Mouse (Mus musculus) heart, embryonic 12.5 days (tissue): ENCODE measurements around the gene Shmt1. TPM values are rescaled to one million over a fixed set of nuclear protein-coding genes. Genes with fewer than 3 reads are reported as not detected.
"Not testable (repeated sequence)": the region's sequence is repeated elsewhere in the genome, so short reads cannot be mapped to it uniquely, and the experiment has no call there.

Experiments used
- ATAC-seq: fragments of 200-750 bp; cut with Nextera tagmentation; 2 replicates; pipeline ENCODE4 v1.8.0; 2017; ENCODE audit warnings: moderate TSS enrichment, moderate library complexity; ENCODE audit not compliant: insufficient number of reproducible peaks, low FRiP score
- H3K27ac ChIP-seq: fragments of 300-500 bp; sonication (generic); 2 replicates; pipeline ENCODE4 v1.5.1; 2016; ENCODE audit warnings: mild to moderate bottlenecking, moderate library complexity; ENCODE audit not compliant: poor library complexity, severe bottlenecking
- H3K27me3 ChIP-seq: fragments of 300-500 bp; sonication (generic); replicated peaks from 2 replicates; pipeline ENCODE4 v1.6.1; 2016; ENCODE audit warnings: mild to moderate bottlenecking, moderate library complexity
- H3K36me3 ChIP-seq: fragments of 300-500 bp; sonication (generic); 2 replicates; pipeline ENCODE4 v1.6.1; 2016; ENCODE audit warnings: mild to moderate bottlenecking, moderate library complexity
- H3K4me1 ChIP-seq: fragments of 300-500 bp; sonication (generic); replicated peaks from 2 replicates; pipeline ENCODE4 v1.6.1; 2016; ENCODE audit warnings: mild to moderate bottlenecking
- H3K4me2 ChIP-seq: fragments of 300-500 bp; sonication (generic); 2 replicates; pipeline ENCODE4 v1.6.1; 2016; ENCODE audit warnings: mild to moderate bottlenecking, moderate library complexity
- H3K4me3 ChIP-seq: fragments of 300-500 bp; sonication (generic); 2 replicates; pipeline ENCODE4 v1.5.1; 2016; ENCODE audit warnings: mild to moderate bottlenecking
- H3K9ac ChIP-seq: fragments of 300-500 bp; sonication (generic); 2 replicates; pipeline ENCODE4 v1.6.1; 2016; ENCODE audit warnings: mild to moderate bottlenecking, moderate library complexity
- H3K9me3 ChIP-seq: fragments of 300-500 bp; sonication (generic); replicated peaks from 2 replicates; pipeline ENCODE4 v1.6.1; 2016; ENCODE audit warnings: mild to moderate bottlenecking, moderate library complexity
- WGBS: fragments of 180-500 bp; shearing (Covaris S2); methylation state at CpG from one replicate; pipeline ENCODE4 v1.1.7; 2016; 5-methylcytosine and 5-hydroxymethylcytosine counted together
- polyA plus RNA-seq: library from polyadenylated mRNA; unstranded; fragments of >200 nt; fragmentation: Nextera tagmentation; extraction: Ambion mirVana; gene quantifications from 2 replicates; pipeline ENCODE4 v1.2.1, GENCODE M21; 2016

Gene Shmt1
- polyA plus RNA-seq, result 34.5 and 38.6 TPM in 2 replicates

GRCm38 (mm10) chr11:60811618-60812017 is at the start of gene Shmt1:
Shmt1 (minus strand) TSS chr11:60811718.
- 17% methylated on average over 6 of the region's 6 CpGs for WGBS
- H3K4me2 ChIP-seq, result peak within 1 kb of the TSS; percentile 74
- ATAC-seq, H3K9me3 ChIP-seq, H3K36me3 ChIP-seq, H3K27ac ChIP-seq, H3K27me3 ChIP-seq: not testable (repeated sequence)
- H3K4me3 ChIP-seq, result peak within 1 kb of the TSS; percentile 49
- H3K4me1 ChIP-seq, result peaks cover 29% of the 10 kb centered on the region
- H3K9ac ChIP-seq, result peak within 1 kb of the TSS; percentile 47

GRCm38 (mm10) chr11:60856587-60856986 is 45.1 kb upstream of the Shmt1 start:
- peaks cover 84% of the 10 kb centered on the region for H3K36me3 ChIP-seq
- H3K4me2 ChIP-seq, result no peak overlapping the region
- H3K4me1 ChIP-seq, result peaks cover under 1% of the 10 kb centered on the region; the same call in 1 of the 2 replicates
- no peak overlapping the region for H3K27ac ChIP-seq
- ATAC-seq, result no peak
- WGBS, result 60% methylated on average over 3 of the region's 3 CpGs
- H3K9ac ChIP-seq, result no peak overlapping the region
- H3K4me3 ChIP-seq, result no peak overlapping the region
- no peaks in the 10 kb centered on the region for H3K9me3 ChIP-seq
- no peaks in the 10 kb centered on the region for H3K27me3 ChIP-seq

DNA sequence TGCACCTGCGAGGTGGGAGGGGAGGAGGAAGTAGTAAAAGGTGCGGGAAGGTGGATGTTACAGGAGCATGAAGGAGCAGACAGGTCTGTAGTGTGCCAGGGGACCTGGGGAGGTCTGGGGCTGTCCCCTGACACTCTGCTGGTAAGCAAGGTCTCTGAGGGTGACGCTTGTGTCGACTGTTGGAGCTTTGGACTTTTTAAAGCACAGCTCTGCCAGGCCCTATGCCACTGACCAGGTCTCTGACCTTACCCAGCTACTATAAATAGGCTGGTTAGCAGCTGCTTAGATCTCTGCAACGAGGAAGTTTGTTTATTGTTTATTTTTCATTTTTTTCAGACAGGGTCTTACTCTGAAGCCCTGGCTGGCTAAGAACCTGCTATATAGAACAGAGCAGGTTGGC is 33.9 kb upstream of the Shmt1 start:
- WGBS, result 76% methylated on average over 5 of the region's 5 CpGs
- Histone ChIP-seq H3K9me3 (no peaks in the 10 kb centered on the region), H3K27ac (no peak overlapping the region), H3K4me2 (no peak overlapping the region), H3K4me3 (no peak overlapping the region), H3K36me3 (peaks cover 40% of the 10 kb centered on the region), H3K27me3 (no peaks in the 10 kb centered on the region), H3K4me1 (no peaks in the 10 kb centered on the region), H3K9ac (no peak overlapping the region)
- no peak for ATAC-seq

GRCm38 (mm10) chr11:60843412-60843811 is 31.9 kb upstream of the Shmt1 start:
- no peak overlapping the region for H3K27ac ChIP-seq
- H3K9me3 ChIP-seq, result no peaks in the 10 kb centered on the region
- H3K4me3 ChIP-seq, result no peak overlapping the region
- H3K36me3 ChIP-seq, result peaks cover 28% of the 10 kb centered on the region
- H3K4me2 ChIP-seq, result no peak overlapping the region
- H3K4me1 ChIP-seq, result no peaks in the 10 kb centered on the region
- WGBS, result 83% methylated on average over 5 of the region's 5 CpGs
- no peaks in the 10 kb centered on the region for H3K27me3 ChIP-seq
- no peak overlapping the region for H3K9ac ChIP-seq
- ATAC-seq, result no peak

GRCm38 (mm10) chr11:60841467-60842200 is 30.1 kb upstream of the Shmt1 start:
- Histone ChIP-seq H3K4me2 (no peak overlapping the region), H3K36me3 (peaks cover 24% of the 10 kb centered on the region), H3K4me1 (no peaks in the 10 kb centered on the region), H3K9ac (no peak overlapping the region), H3K4me3 (no peak overlapping the region), H3K27me3 (no peaks in the 10 kb centered on the region), H3K27ac (no peak overlapping the region), H3K9me3 (no peaks in the 10 kb centered on the region)
- ATAC-seq, result no peak
- 77% methylated on average over 12 of the region's 12 CpGs for WGBS

DNA sequence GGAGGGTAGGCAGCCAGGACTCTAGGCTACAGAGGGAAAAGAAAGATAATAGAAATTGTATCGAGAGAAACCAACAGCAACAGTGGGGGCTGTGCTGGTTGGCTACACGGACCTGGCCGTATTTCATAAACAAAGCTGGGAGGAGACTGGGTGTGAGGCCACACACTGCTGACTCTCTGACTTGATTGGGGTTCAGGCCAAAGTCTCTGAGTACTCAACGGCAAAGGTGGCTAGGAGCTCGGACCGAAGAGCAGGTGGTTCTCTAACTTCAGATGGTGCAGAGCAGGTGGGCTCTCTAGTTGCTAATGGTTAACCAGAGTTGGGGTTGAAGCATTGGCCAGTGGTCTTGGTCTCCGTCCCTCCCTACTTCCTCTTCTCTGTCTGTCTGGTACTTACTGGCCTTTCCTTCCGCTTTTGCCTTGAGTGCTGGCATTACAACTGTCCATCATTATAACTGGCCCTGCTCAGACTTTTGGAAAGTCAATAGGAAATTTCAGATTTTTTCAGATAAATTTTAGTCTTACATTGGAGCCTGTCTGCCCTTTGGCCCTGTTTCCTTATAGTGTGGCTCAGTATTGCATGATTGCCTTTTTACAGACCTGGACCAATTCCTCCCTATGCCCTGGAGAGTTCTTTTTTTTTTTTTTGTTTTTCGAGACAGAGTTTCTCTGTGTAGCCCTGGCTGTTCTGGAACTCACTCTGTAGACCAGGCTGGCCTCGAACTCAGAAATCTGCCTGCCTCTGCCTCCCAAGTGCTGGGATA is 26.3 kb upstream of the Shmt1 start:
- H3K27ac ChIP-seq, result no peak overlapping the region
- no peaks in the 10 kb centered on the region for H3K27me3 ChIP-seq
- H3K4me2 ChIP-seq, result no peak overlapping the region
- no peaks in the 10 kb centered on the region for H3K9me3 ChIP-seq
- 85% methylated on average over 10 of the region's 10 CpGs for WGBS
- peaks cover 7% of the 10 kb centered on the region for H3K36me3 ChIP-seq
- H3K4me3 ChIP-seq, result no peak overlapping the region
- no peak for ATAC-seq
- H3K4me1 ChIP-seq, result no peaks in the 10 kb centered on the region
- H3K9ac ChIP-seq, result no peak overlapping the region

DNA sequence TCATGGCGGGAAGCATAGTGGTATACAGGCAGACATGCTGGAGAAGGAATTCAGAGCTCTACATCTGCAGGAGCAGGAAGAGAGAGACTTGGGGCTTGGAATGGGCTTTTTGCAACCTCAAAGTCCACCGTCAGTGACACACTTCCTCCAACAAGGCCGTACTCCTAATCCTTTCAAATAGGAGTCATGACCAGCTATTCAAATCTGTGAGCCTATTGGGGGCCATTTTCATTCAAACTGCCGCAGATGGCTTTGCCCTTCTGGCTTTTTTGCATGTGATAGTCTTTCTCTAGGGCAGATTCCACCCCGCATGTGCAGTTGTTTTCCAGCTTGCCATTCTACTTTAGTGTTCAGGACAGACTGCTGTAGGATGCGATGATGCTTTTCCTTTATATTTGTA is 25.4 kb upstream of the Shmt1 start:
- H3K4me2 ChIP-seq, result no peak overlapping the region

GRCm38 (mm10) chr11:60830433-60831052 is 19.0 kb upstream of the Shmt1 start, which contains the start of gene Dhrs7b:
Dhrs7b (plus strand) TSS chr11:60830631.
- Histone ChIP-seq H3K9me3 (no peaks in the 10 kb centered on the region), H3K27me3 (no peaks in the 10 kb centered on the region), H3K36me3 (peaks cover 3% of the 10 kb centered on the region; the same call in 1 of the 2 replicates), H3K9ac (peak within 1 kb of the TSS; percentile 81), H3K27ac (peak within 1 kb of the TSS; percentile 46), H3K4me2 (peak within 1 kb of the TSS; percentile 76), H3K4me3 (peak within 1 kb of the TSS; percentile 66), H3K4me1 (peaks cover 5% of the 10 kb centered on the region)
- under 1% methylated on average over 34 of the region's 34 CpGs for WGBS
- ATAC-seq, result peak; percentile 94

More for the DNA sequence above, 25.4 kb upstream of the Shmt1 start:
- WGBS, result 89% methylated on average over 6 of the region's 6 CpGs
- Histone ChIP-seq H3K4me1 (no peaks in the 10 kb centered on the region), H3K27ac (no peak overlapping the region), H3K27me3 (no peaks in the 10 kb centered on the region), H3K36me3 (peaks cover 7% of the 10 kb centered on the region), H3K9ac (no peak overlapping the region), H3K9me3 (no peaks in the 10 kb centered on the region), H3K4me3 (no peak overlapping the region)
- ATAC-seq, result no peak

- 21% methylated on average over 2 of the region's 2 CpGs for WGBS
- Histone ChIP-seq H3K9ac (no peak overlapping the region), H3K36me3 (no peaks in the 10 kb centered on the region), H3K4me3 (no peak overlapping the region), H3K27me3 (no peaks in the 10 kb centered on the region), H3K27ac (no peak overlapping the region), H3K9me3 (no peaks in the 10 kb centered on the region), H3K4me1 (peaks cover 5% of the 10 kb centered on the region), H3K4me2 (no peak overlapping the region)
- ATAC-seq, result no peak
Observed at GRCm38 (mm10) chr11:60828903-60829302, 17.4 kb upstream of the Shmt1 start.

GRCm38 (mm10) chr11:60827241-60827945 is 15.9 kb upstream of the Shmt1 start:
- Histone ChIP-seq H3K9ac (no peak overlapping the region), H3K4me1 (peaks cover 5% of the 10 kb centered on the region), H3K27ac (no peak overlapping the region), H3K27me3 (no peaks in the 10 kb centered on the region), H3K4me2 (no peak overlapping the region), H3K4me3 (no peak overlapping the region), H3K36me3 (no peaks in the 10 kb centered on the region), H3K9me3 (no peaks in the 10 kb centered on the region)
- 55% methylated on average over 4 of the region's 4 CpGs for WGBS
- no peak for ATAC-seq
